Mouse (Mus musculus) CH12.LX (cell line): ENCODE data around the gene Mpzl1. TPM values are rescaled to one million over a fixed set of nuclear protein-coding genes. Genes with fewer than 3 reads are reported as not detected.

Experiments
- DNase-seq: peaks from one replicate; pipeline ENCODE4 v3.0.0-alpha.2; 2013; ENCODE audit errors: extremely low read depth
- H3K27ac ChIP-seq: 2 replicates; pipeline ENCODE4 v1.5.1; 2012; ENCODE audit warnings: low read depth, mild to moderate bottlenecking, control low read depth, moderate library complexity; ENCODE audit not compliant: insufficient read depth
- H3K27me3 ChIP-seq: replicated peaks from 2 replicates; pipeline ENCODE3; 2012; ENCODE audit warnings: inconsistent platforms
- H3K36me3 ChIP-seq, 2 experiments: replicated peaks in 1 of 2; 2 replicates each; pipeline versions ENCODE3 to v1.6.1; 2012; ENCODE audit warnings: inconsistent platforms in 1 of 2, low read length in 1 of 2, mild to moderate bottlenecking in 1 of 2, mixed read lengths in 1 of 2, moderate library complexity in 1 of 2; ENCODE audit not compliant: control insufficient read depth in 1 of 2, insufficient read depth in 1 of 2
- H3K4me1 ChIP-seq, 2 experiments: 2 replicates each; pipeline ENCODE4 v1.6.1; 2012; ENCODE audit warnings: inconsistent platforms in 1 of 2, moderate library complexity in 1 of 2; ENCODE audit not compliant: insufficient read depth in 2 of 2, control insufficient read depth in 1 of 2
- H3K4me2 ChIP-seq: 2 replicates; pipeline ENCODE4 v1.6.1; 2012; ENCODE audit warnings: low read depth, mild to moderate bottlenecking, control low read depth; ENCODE audit not compliant: poor library complexity, insufficient read depth, severe bottlenecking
- H3K4me3 ChIP-seq, 3 experiments: fragments of 150-350 bp in 1 of 3; sonication (generic) in 1 of 3; replicated peaks in 1 of 3; 2 replicates each; pipeline versions ENCODE3 to v1.5.1; 2011 to 2012; ENCODE audit warnings: low read depth in 2 of 3, low read length in 2 of 3, mild to moderate bottlenecking in 2 of 3, moderate library complexity in 2 of 3, control low read depth in 1 of 3, improper control_type of control experiment in 1 of 3, inconsistent platforms in 1 of 3, mixed read lengths in 1 of 3; ENCODE audit not compliant: poor library complexity in 1 of 3
- H3K79me2 ChIP-seq: replicated peaks from 2 replicates; pipeline ENCODE4 v1.6.1; 2012; ENCODE audit warnings: mild to moderate bottlenecking, moderate library complexity; ENCODE audit not compliant: control insufficient read depth, poor library complexity, insufficient read depth, severe bottlenecking; ENCODE audit errors: extremely low read depth
- H3K9ac ChIP-seq: 2 replicates; pipeline ENCODE4 v1.6.1; 2012; ENCODE audit warnings: low read depth, mild to moderate bottlenecking, control low read depth, moderate library complexity; ENCODE audit not compliant: insufficient read depth
- H3K9me3 ChIP-seq: replicated peaks from 2 replicates; pipeline ENCODE3; 2012; ENCODE audit warnings: low read length, inconsistent platforms, mixed read lengths
- CHD1 ChIP-seq: IDR thresholded peaks from 2 replicates; pipeline ENCODE4 v1.6.1; 2012; ENCODE audit warnings: low read depth, low read length, improper control_type of control experiment, inconsistent platforms
- CTCF ChIP-seq, 2 experiments: IDR thresholded peaks in 1 of 2; conservative IDR thresholded peaks in 1 of 2; 2 replicates each; pipeline ENCODE4 v1.5.1; 2011 to 2012; ENCODE audit warnings: low read depth in 2 of 2, low read length in 2 of 2, improper control_type of control experiment in 1 of 2, inconsistent platforms in 1 of 2, mild to moderate bottlenecking in 1 of 2, moderate library complexity in 1 of 2
- E2F4 ChIP-seq: IDR thresholded peaks from 2 replicates; pipeline ENCODE4 v1.6.1; 2011; ENCODE audit warnings: low read depth, low read length, improper control_type of control experiment; ENCODE audit not compliant: insufficient replicate concordance
- ELF1 ChIP-seq: IDR thresholded peaks from 2 replicates; pipeline ENCODE4 v1.6.1; 2014; ENCODE audit warnings: low read depth, mild to moderate bottlenecking, inconsistent platforms, low read length, improper control_type of control experiment
- EP300 ChIP-seq: IDR thresholded peaks from 2 replicates; pipeline ENCODE4 v1.6.1; 2011; ENCODE audit warnings: low read length, improper control_type of control experiment
- ETS1 ChIP-seq: conservative IDR thresholded peaks from 2 replicates; pipeline ENCODE4 v1.6.1; 2012; ENCODE audit warnings: low read depth, mild to moderate bottlenecking, inconsistent platforms, low read length, improper control_type of control experiment, moderate library complexity
- JUN ChIP-seq: IDR thresholded peaks from 2 replicates; pipeline ENCODE4 v1.6.1; 2011; ENCODE audit warnings: low read depth, mild to moderate bottlenecking, low read length, improper control_type of control experiment, moderate library complexity; ENCODE audit not compliant: insufficient read depth
- JUND ChIP-seq: conservative IDR thresholded peaks from 2 replicates; pipeline ENCODE4 v1.6.1; 2011; ENCODE audit warnings: low read depth, low read length, improper control_type of control experiment
- MAX ChIP-seq: IDR thresholded peaks from 2 replicates; pipeline ENCODE4 v1.6.1; 2011; ENCODE audit warnings: low read length, improper control_type of control experiment
- NRF1 ChIP-seq: IDR thresholded peaks from 2 replicates; pipeline ENCODE4 v1.6.1; 2014; ENCODE audit warnings: low read depth, mild to moderate bottlenecking, inconsistent platforms, low read length, improper control_type of control experiment, moderate library complexity
- PAX5 ChIP-seq: IDR thresholded peaks from 2 replicates; pipeline ENCODE4 v1.6.1; 2012; ENCODE audit warnings: low read length, inconsistent platforms, mixed read lengths
- POLR2A ChIP-seq: IDR thresholded peaks from 2 replicates; pipeline ENCODE4 v1.6.1; 2011; ENCODE audit warnings: low read depth, mild to moderate bottlenecking, improper control_type of control experiment, low read length
- POLR2AphosphoS2 ChIP-seq: IDR thresholded peaks from 2 replicates; pipeline ENCODE4 v1.6.1; 2011; ENCODE audit warnings: low read depth, low read length, improper control_type of control experiment
- RAD21 ChIP-seq: IDR thresholded peaks from 2 replicates; pipeline ENCODE4 v1.6.1; 2011; ENCODE audit warnings: low read depth, mild to moderate bottlenecking, low read length, improper control_type of control experiment, moderate library complexity
- RCOR1 ChIP-seq: conservative IDR thresholded peaks from 2 replicates; pipeline ENCODE4 v1.6.1; 2012; ENCODE audit warnings: low read depth, mild to moderate bottlenecking, inconsistent platforms, low read length, improper control_type of control experiment
- SMC3 ChIP-seq: IDR thresholded peaks from 2 replicates; pipeline ENCODE4 v1.6.1; 2011; ENCODE audit warnings: low read depth, low read length, improper control_type of control experiment
- TCF12 ChIP-seq: IDR thresholded peaks from 2 replicates; pipeline ENCODE4 v1.6.1; 2014; ENCODE audit warnings: low read depth, mild to moderate bottlenecking, inconsistent platforms, low read length, improper control_type of control experiment
- USF2 ChIP-seq: conservative IDR thresholded peaks from 2 replicates; pipeline ENCODE4 v1.6.1; 2011; ENCODE audit warnings: low read depth, low read length, improper control_type of control experiment
- dilution Hi-C: fragments of 300-500 bp; cut with MboI; formaldehyde crosslinking; loops from 2 replicates; pipeline ENCODE4 v1.14.3; 2020; ENCODE audit warnings: low sequenced_read_pairs; ENCODE audit not compliant: extremely low pct_unique_long_range_greater_than_20kb, extremely low pct_ligation_motif_present
- in situ Hi-C: fragments of 300-500 bp; cut with MboI; formaldehyde crosslinking; loops from 3 replicates; pipeline ENCODE4 v1.14.3; 2019; ENCODE audit warnings: low sequenced_read_pairs, low pct_ligation_motif_present, low pct_unique_long_range_greater_than_20kb, mixed read lengths
- polyA plus RNA-seq: library from polyadenylated mRNA; unstranded; fragments of >175 nt; gene quantifications from 2 replicates; pipeline ENCODE4 v1.2.1, GENCODE M21; 2012; ENCODE audit warnings: low read depth; ENCODE audit not compliant: insufficient read length
- total RNA-seq, 2 experiments: library from RNA; depleted of rRNA; stranded (reverse); fragments of 300-350 nt in 1 of 2; fragments of >200 nt in 1 of 2; gene quantifications; 2 replicates each; pipeline ENCODE4 v1.2.3; 2012 to 2014

The Mpzl1 gene
- total and polyA plus RNA-seq, 3 experiments = 2.8 to 6.7 (median 6.5) TPM

DNA sequence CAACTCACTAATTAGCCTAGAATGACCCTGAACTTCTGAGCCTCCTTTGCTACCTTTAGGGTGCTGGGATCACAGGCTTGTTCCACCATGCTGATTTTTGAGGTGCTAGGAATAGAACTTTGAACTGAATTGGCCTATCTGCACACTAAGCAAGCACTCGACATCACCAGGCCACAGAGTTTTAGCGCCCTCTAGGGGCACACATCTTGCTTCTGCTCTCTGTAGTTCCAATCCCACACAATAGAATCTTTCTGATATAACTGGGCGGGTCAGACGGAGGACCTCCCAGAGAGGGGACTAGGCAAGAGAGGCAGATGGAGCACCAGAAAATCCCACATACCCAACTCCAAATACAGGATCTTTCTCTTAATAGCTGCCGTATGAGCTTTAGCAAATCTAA is 24.3 kb upstream of the Mpzl1 start:
- Histone ChIP-seq H3K27ac (no peak overlapping the region), H3K4me3 (no peak overlapping the region), H3K36me3 (peaks cover 48 to 91% of the 10 kb centered on the region in 2 experiments), H3K4me1 (peaks cover 14 to 31% of the 10 kb centered on the region in 2 experiments), H3K27me3 (no peaks in the 10 kb centered on the region), H3K79me2 (no peaks in the 10 kb centered on the region), H3K4me2 (no peak overlapping the region), H3K9ac (no peak overlapping the region), H3K9me3 (peaks cover 6% of the 10 kb centered on the region)
- TF ChIP-seq CTCF (conservative IDR thresholded peaks at IDR 0.05 in 1 of 2, IDR thresholded peaks at IDR 0.05 in 1 of 2; ENCODE audit: low read depth in 2 of 2, low read length in 2 of 2) (peak; percentile 56 to 82), E2F4 (no peak), ELF1 (no peak), EP300 (no peak), JUN (no peak), ETS1 (no peak), RAD21 (peak; percentile 79), SMC3 (peak; percentile 67)
- in situ Hi-C loops = loop anchor here (25.0 kb wide), 1 partner anchor 504 kb away; no protein-coding TSS in a partner anchor
- dilution Hi-C loops = no loop called here
- DNase-seq = peak; percentile 70

DNA sequence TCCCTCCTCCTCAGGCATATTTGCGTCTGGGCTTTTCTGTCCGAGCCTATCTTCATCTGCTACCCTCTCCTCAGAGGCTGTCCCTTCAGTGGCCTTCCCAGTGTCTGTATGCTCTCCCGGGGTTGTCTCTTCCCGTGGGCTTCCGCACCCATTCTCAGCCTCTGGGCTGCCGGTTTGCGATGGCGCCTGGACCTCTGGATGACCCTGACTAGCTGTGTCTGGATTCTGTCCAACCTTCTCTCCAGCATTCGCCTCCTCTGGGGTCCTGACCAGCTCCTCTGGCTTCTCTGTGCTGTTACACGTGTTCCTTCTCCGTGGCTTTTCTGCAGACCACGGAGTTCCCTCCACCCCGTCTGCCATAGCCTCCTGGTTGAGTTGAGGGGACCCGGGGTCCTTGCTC is 21.1 kb upstream of the Mpzl1 start:
- Histone ChIP-seq H3K9ac (no peak overlapping the region), H3K27me3 (no peaks in the 10 kb centered on the region), H3K9me3 (peaks cover 6% of the 10 kb centered on the region), H3K27ac (no peak overlapping the region), H3K4me1 (peaks cover 0 to 18% of the 10 kb centered on the region in 2 experiments; a peak in 2 of 4 replicates), H3K4me3 (no peak overlapping the region), H3K36me3 (peaks cover 42 to 90% of the 10 kb centered on the region in 2 experiments), H3K4me2 (no peak overlapping the region), H3K79me2 (no peaks in the 10 kb centered on the region)
- DNase-seq = no peak
- in situ Hi-C loops (loop anchor here (25.0 kb wide), 1 partner anchor 507 kb away; no protein-coding TSS in a partner anchor), dilution Hi-C loops (no loop called here)
- TF ChIP-seq CHD1 (no peak), TCF12 (no peak), PAX5 (no peak), NRF1 (no peak), E2F4 (no peak), ELF1 (no peak), USF2 (no peak), POLR2AphosphoS2 (no peak), RCOR1 (no peak), POLR2A (no peak), MAX (no peak), ETS1 (no peak), JUND (no peak), EP300 (no peak), RAD21 (no peak)
